Mouse (Mus musculus) thymus, adult 2 months (tissue): ENCODE results near the gene Gm7137.
"Not testable (repeated sequence)": the region's sequence is repeated elsewhere in the genome, so short reads cannot be mapped to it uniquely, and the experiment has no call there.

Source experiments
- CTCF ChIP-seq: fragments of 200-500 bp; IDR thresholded peaks from 2 replicates; pipeline ENCODE4 v1.5.1; 2012; ENCODE audit warnings: mild to moderate bottlenecking, control low read depth, low read length, moderate library complexity, borderline replicate concordance; ENCODE audit not compliant: control insufficient read depth, poor library complexity, insufficient read depth; ENCODE audit errors: extremely low read depth
- POLR2A ChIP-seq: fragments of 200-500 bp; IDR thresholded peaks from 2 replicates; pipeline ENCODE4 v1.6.1; 2012; ENCODE audit warnings: mild to moderate bottlenecking, low read length, control low read depth, moderate library complexity; ENCODE audit not compliant: control insufficient read depth, poor library complexity, insufficient read depth; ENCODE audit errors: extremely low read depth

DNA sequence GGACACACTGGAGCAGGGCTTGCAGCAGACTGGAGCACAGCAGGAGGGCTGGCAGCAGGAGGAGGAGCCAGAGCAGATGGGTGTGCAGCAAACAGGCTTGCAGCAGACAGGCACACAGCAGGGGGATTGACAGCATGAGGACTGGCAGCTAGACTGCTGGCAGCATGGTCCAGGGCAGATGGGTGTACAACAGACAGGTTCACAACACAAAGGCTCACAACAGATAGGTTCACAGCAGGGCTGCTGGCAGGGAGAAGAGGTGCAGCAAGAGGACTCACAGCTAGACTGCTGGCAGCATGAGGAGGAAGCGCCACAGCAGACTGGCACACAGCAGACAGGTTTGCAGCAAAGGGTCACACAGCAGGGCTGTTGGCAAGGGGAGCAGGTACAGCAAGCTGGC is 37.3 kb downstream of the Gm7137 start:
- TF ChIP-seq CTCF, POLR2A: not testable (repeated sequence)
